Mouse (Mus musculus): ENCODE data around the gene 1700001C02Rik. TPM values are rescaled to one million over a fixed set of nuclear protein-coding genes. Genes with fewer than 3 reads are reported as not detected.

1700001C02Rik gene
- total RNA-seq (2014; rRNA removed) (not detected in 2 replicates), polyA plus RNA-seq (2012; rRNA removed) (not detected in 2 replicates)

- TF ChIP-seq POLR2A (IDR thresholded peaks at IDR 0.05; ENCODE audit: extremely low read depth, insufficient read depth, low read length) = no peak
- no peak for TF ChIP-seq CTCF (IDR thresholded peaks at IDR 0.05; ENCODE audit: low read depth, low read length)
- H3K27ac ChIP-seq (replicated peaks; ENCODE audit: insufficient read depth, low read depth, low read length) = no peak within 1 kb of the TSS
- H3K79me2 ChIP-seq (ENCODE audit: control insufficient read depth, insufficient read depth, low read length) = no peaks in the 10 kb centered on the region
- no peaks in the 10 kb centered on the region for H3K4me1 ChIP-seq (ENCODE audit: control insufficient read depth, insufficient read depth, low read length)
- no peak within 1 kb of the TSS for H3K9ac ChIP-seq (ENCODE audit: low read depth, low read length)
- 13% methylated on average over 21 of the region's 21 CpGs for whole genome bisulfite sequencing
- peaks cover 10% of the 10 kb centered on the region for H3K27me3 ChIP-seq (ENCODE audit: control insufficient read depth, insufficient read depth, low read length)
- no peak for DNase-seq (ENCODE audit: extremely low read depth, low read depth, low spot score)
- H3K36me3 ChIP-seq (ENCODE audit: control insufficient read depth, insufficient read depth, low read length) = no peaks in the 10 kb centered on the region
- no peak within 1 kb of the TSS for H3K4me3 ChIP-seq (ENCODE audit: insufficient read depth, low read depth, low read length)
Observed at GRCm38 (mm10) chr5:30465861-30466260, at the start of gene 1700001C02Rik. TSS of gene 1700001C02Rik (plus strand) at chr5:30466047.

- no peak for DNase-seq (ENCODE audit: extremely low read depth, low read depth, low spot score)
- Histone ChIP-seq H3K4me3 (ENCODE audit: insufficient read depth, low read depth, low read length) (no peak overlapping the region), H3K4me1 (ENCODE audit: control insufficient read depth, insufficient read depth, low read length) (peaks cover 9% of the 10 kb centered on the region), H3K27me3 (ENCODE audit: control insufficient read depth, insufficient read depth, low read length) (no peaks in the 10 kb centered on the region), H3K27ac (replicated peaks; ENCODE audit: insufficient read depth, low read depth, low read length) (no peak overlapping the region), H3K36me3 (ENCODE audit: control insufficient read depth, insufficient read depth, low read length) (no peaks in the 10 kb centered on the region), H3K79me2 (ENCODE audit: control insufficient read depth, insufficient read depth, low read length) (no peaks in the 10 kb centered on the region), H3K9ac (ENCODE audit: low read depth, low read length) (no peak overlapping the region)
- 80% methylated on average over 5 of the region's 5 CpGs for WGBS
- TF ChIP-seq CTCF (IDR thresholded peaks at IDR 0.05; ENCODE audit: low read depth, low read length) (no peak), POLR2A (IDR thresholded peaks at IDR 0.05; ENCODE audit: extremely low read depth, insufficient read depth, low read length) (no peak)
Observed at GRCm38 (mm10) chr5:30416665-30417064, 49.2 kb upstream of the 1700001C02Rik start.

GRCm38 (mm10) chr5:30423121-30423520 is 42.7 kb upstream of the 1700001C02Rik start:
- 76% methylated on average over 4 of the region's 4 CpGs for WGBS
- no peaks in the 10 kb centered on the region for H3K79me2 ChIP-seq (ENCODE audit: control insufficient read depth, insufficient read depth, low read length)
- H3K27ac ChIP-seq (replicated peaks; ENCODE audit: insufficient read depth, low read depth, low read length) = no peak overlapping the region
- TF ChIP-seq CTCF (IDR thresholded peaks at IDR 0.05; ENCODE audit: low read depth, low read length) (no peak), POLR2A (IDR thresholded peaks at IDR 0.05; ENCODE audit: extremely low read depth, insufficient read depth, low read length) (no peak)
- DNase-seq (ENCODE audit: extremely low read depth, low read depth, low spot score) = no peak
- no peaks in the 10 kb centered on the region for H3K27me3 ChIP-seq (ENCODE audit: control insufficient read depth, insufficient read depth, low read length)
- no peak overlapping the region for H3K9ac ChIP-seq (ENCODE audit: low read depth, low read length)
- H3K36me3 ChIP-seq (ENCODE audit: control insufficient read depth, insufficient read depth, low read length) = no peaks in the 10 kb centered on the region
- H3K4me1 ChIP-seq (ENCODE audit: control insufficient read depth, insufficient read depth, low read length) = no peaks in the 10 kb centered on the region
- no peak overlapping the region for H3K4me3 ChIP-seq (ENCODE audit: insufficient read depth, low read depth, low read length)

- peak; percentile 18 for DNase-seq (ENCODE audit: extremely low read depth, low read depth, low spot score)
- Histone ChIP-seq H3K4me3 (ENCODE audit: insufficient read depth, low read depth, low read length) (no peak overlapping the region), H3K36me3 (ENCODE audit: control insufficient read depth, insufficient read depth, low read length) (no peaks in the 10 kb centered on the region), H3K4me1 (ENCODE audit: control insufficient read depth, insufficient read depth, low read length) (no peaks in the 10 kb centered on the region), H3K79me2 (ENCODE audit: control insufficient read depth, insufficient read depth, low read length) (no peaks in the 10 kb centered on the region), H3K9ac (ENCODE audit: low read depth, low read length) (no peak overlapping the region), H3K27ac (replicated peaks; ENCODE audit: insufficient read depth, low read depth, low read length) (no peak overlapping the region), H3K27me3 (ENCODE audit: control insufficient read depth, insufficient read depth, low read length) (no peaks in the 10 kb centered on the region)
- no peak for TF ChIP-seq POLR2A (IDR thresholded peaks at IDR 0.05; ENCODE audit: extremely low read depth, insufficient read depth, low read length)
- TF ChIP-seq CTCF (IDR thresholded peaks at IDR 0.05; ENCODE audit: low read depth, low read length) = peak; percentile 83
- WGBS = 38% methylated on average over 8 of the region's 8 CpGs
Observed at GRCm38 (mm10) chr5:30423572-30424244, 42.1 kb upstream of the 1700001C02Rik start.

- no peaks in the 10 kb centered on the region for H3K27me3 ChIP-seq (ENCODE audit: control insufficient read depth, insufficient read depth, low read length)
- DNase-seq (ENCODE audit: extremely low read depth, low read depth, low spot score) = no peak
- H3K4me1 ChIP-seq (ENCODE audit: control insufficient read depth, insufficient read depth, low read length) = no peaks in the 10 kb centered on the region
- H3K4me3 ChIP-seq (ENCODE audit: insufficient read depth, low read depth, low read length) = no peak overlapping the region
- WGBS = 81% methylated on average over 6 of the region's 6 CpGs
- TF ChIP-seq POLR2A (IDR thresholded peaks at IDR 0.05; ENCODE audit: extremely low read depth, insufficient read depth, low read length) = no peak
- TF ChIP-seq CTCF (IDR thresholded peaks at IDR 0.05; ENCODE audit: low read depth, low read length) = no peak
- no peak overlapping the region for H3K27ac ChIP-seq (replicated peaks; ENCODE audit: insufficient read depth, low read depth, low read length)
- no peaks in the 10 kb centered on the region for H3K79me2 ChIP-seq (ENCODE audit: control insufficient read depth, insufficient read depth, low read length)
- no peak overlapping the region for H3K9ac ChIP-seq (ENCODE audit: low read depth, low read length)
- H3K36me3 ChIP-seq (ENCODE audit: control insufficient read depth, insufficient read depth, low read length) = no peaks in the 10 kb centered on the region
Observed at GRCm38 (mm10) chr5:30427406-30427805, 38.4 kb upstream of the 1700001C02Rik start.

- H3K4me1 ChIP-seq (ENCODE audit: control insufficient read depth, insufficient read depth, low read length) = no peaks in the 10 kb centered on the region
- peaks cover 2% of the 10 kb centered on the region; the same call in 1 of the 2 replicates for H3K27me3 ChIP-seq (ENCODE audit: control insufficient read depth, insufficient read depth, low read length)
- H3K4me3 ChIP-seq (ENCODE audit: insufficient read depth, low read depth, low read length) = no peak overlapping the region
- H3K36me3 ChIP-seq (ENCODE audit: control insufficient read depth, insufficient read depth, low read length) = no peaks in the 10 kb centered on the region
- WGBS = 50% methylated on average over 2 of the region's 2 CpGs
- H3K27ac ChIP-seq (replicated peaks; ENCODE audit: insufficient read depth, low read depth, low read length) = no peak overlapping the region
- no peaks in the 10 kb centered on the region for H3K79me2 ChIP-seq (ENCODE audit: control insufficient read depth, insufficient read depth, low read length)
- TF ChIP-seq POLR2A (IDR thresholded peaks at IDR 0.05; ENCODE audit: extremely low read depth, insufficient read depth, low read length) (no peak), CTCF (IDR thresholded peaks at IDR 0.05; ENCODE audit: low read depth, low read length) (no peak)
- no peak overlapping the region for H3K9ac ChIP-seq (ENCODE audit: low read depth, low read length)
- no peak for DNase-seq (ENCODE audit: extremely low read depth, low read depth, low spot score)
Observed at GRCm38 (mm10) chr5:30438931-30439330, 26.9 kb upstream of the 1700001C02Rik start.

Data from liver, adult 2 months (tissue).